Mouse (Mus musculus) midbrain, embryonic 12.5 days (tissue): ENCODE measurements around the gene Myo1c. TPM values are rescaled to one million over a fixed set of nuclear protein-coding genes. Genes with fewer than 3 reads are reported as not detected.

Experiments used
- ATAC-seq: fragments of 200-750 bp; cut with Nextera tagmentation; 2 replicates; pipeline ENCODE4 v1.8.0; 2017; ENCODE audit warnings: low read depth, moderate TSS enrichment, moderate library complexity; ENCODE audit not compliant: low FRiP score
- H3K27ac ChIP-seq: fragments of 300-500 bp; sonication (generic); replicated peaks from 2 replicates; pipeline ENCODE4 v1.5.1; 2016; ENCODE audit warnings: mild to moderate bottlenecking
- H3K27me3 ChIP-seq: fragments of 300-500 bp; sonication (generic); 2 replicates; pipeline ENCODE4 v1.6.1; 2016; ENCODE audit warnings: mild to moderate bottlenecking
- H3K36me3 ChIP-seq: fragments of 300-500 bp; sonication (generic); 2 replicates; pipeline ENCODE4 v1.6.1; 2016
- H3K4me1 ChIP-seq: fragments of 300-500 bp; sonication (generic); 2 replicates; pipeline ENCODE4 v1.6.1; 2016
- H3K4me2 ChIP-seq: fragments of 300-500 bp; sonication (generic); replicated peaks from 2 replicates; pipeline ENCODE4 v1.6.1; 2016; ENCODE audit warnings: mild to moderate bottlenecking, moderate library complexity
- H3K4me3 ChIP-seq: fragments of 300-500 bp; sonication (generic); 2 replicates; pipeline ENCODE4 v1.5.1; 2016; ENCODE audit warnings: mild to moderate bottlenecking
- H3K9ac ChIP-seq: fragments of 300-500 bp; sonication (generic); replicated peaks from 2 replicates; pipeline ENCODE4 v1.6.1; 2016; ENCODE audit warnings: mild to moderate bottlenecking, moderate library complexity
- H3K9me3 ChIP-seq: fragments of 300-500 bp; sonication (generic); 2 replicates; pipeline ENCODE4 v1.6.1; 2016; ENCODE audit warnings: mild to moderate bottlenecking
- WGBS: fragments of 180-500 bp; shearing (Covaris S2); methylation state at CpG from one replicate; pipeline ENCODE4 v1.1.7; 2016; 5-methylcytosine and 5-hydroxymethylcytosine counted together
- polyA plus RNA-seq: library from polyadenylated mRNA; unstranded; fragments of >200 nt; fragmentation: Nextera tagmentation; extraction: Ambion mirVana; gene quantifications from 2 replicates; pipeline ENCODE4 v1.2.1, GENCODE M21; 2016

Gene Myo1c
- polyA plus RNA-seq, 1 experiment from 2014 or later = 16.4 TPM

DNA sequence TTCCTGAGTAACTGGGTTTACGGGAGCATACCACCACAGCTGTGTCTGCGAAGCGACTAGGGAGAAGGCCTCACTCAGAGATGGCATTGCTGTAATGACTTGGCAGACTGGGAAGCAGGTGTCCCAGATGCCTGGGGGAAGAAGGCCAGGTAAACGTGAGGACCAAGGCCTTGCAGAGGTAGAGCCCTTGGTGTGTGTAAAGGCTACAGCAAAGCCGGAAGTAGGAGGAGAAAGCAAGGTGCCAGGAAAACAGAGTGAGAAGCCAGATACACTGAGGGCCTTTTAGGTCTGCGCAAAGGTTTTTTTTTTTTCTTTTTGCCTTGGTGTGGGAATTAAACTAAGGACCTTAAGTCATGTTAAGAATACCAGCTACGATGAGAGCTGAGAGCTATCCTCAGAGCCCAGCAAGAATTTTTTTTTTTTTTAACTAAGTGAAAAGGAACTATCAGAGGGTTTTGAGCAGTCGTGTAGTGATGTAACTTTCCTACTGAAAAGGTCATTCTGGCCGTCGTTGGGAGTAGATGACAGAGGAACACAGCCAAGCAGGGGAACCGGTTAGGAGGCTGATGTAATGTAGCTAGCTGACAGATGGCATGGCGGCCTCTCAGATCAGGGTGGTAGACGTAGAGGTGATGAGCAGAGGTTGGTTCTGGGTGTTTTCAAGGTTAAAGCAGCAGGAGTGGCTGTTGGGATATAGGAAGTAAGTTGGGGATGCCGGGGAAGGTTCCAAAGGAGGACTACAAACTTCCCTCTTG lies 8.9 kb downstream of the Myo1c start:
- Histone ChIP-seq H3K27ac (no peak overlapping the region), H3K27me3 (peaks cover 37% of the 10 kb centered on the region), H3K4me1 (peaks cover 20% of the 10 kb centered on the region), H3K4me3 (no peak overlapping the region), H3K9me3 (no peaks in the 10 kb centered on the region), H3K9ac (no peak overlapping the region), H3K4me2 (no peak overlapping the region), H3K36me3 (0 out of 2 replicates have a peak, but pooled peaks cover 3% of the 10 kb centered on the region)
- ATAC-seq = no peak
- WGBS = 89% methylated on average over 14 of the region's 14 CpGs

DNA sequence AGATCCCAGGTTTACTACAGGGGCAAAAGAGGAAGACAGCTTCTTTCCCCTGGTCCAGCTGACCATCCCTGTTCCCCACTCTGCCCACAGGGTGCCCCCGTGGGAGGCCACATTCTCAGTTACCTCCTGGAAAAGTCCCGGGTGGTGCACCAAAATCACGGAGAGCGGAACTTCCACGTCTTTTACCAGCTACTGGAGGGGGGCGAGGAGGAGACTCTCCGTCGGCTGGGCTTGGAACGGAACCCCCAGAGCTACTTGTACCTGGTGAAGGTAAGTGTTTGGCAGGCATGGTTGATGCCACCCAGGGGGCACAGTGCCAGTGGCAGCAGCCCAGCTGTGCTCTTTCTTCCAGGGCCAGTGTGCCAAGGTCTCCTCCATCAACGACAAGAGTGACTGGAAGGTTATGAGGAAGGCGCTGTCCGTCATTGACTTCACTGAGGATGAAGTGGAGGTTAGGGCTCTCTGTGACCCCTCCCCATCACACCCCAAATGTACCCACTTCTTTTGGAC lies 9.8 kb downstream of the Myo1c start:
- Histone ChIP-seq H3K27me3 (peaks cover 28% of the 10 kb centered on the region), H3K36me3 (peaks cover 4% of the 10 kb centered on the region; the same call in 1 of the 2 replicates), H3K9ac (no peak overlapping the region), H3K4me2 (no peak overlapping the region), H3K27ac (no peak overlapping the region), H3K9me3 (no peaks in the 10 kb centered on the region), H3K4me3 (no peak overlapping the region), H3K4me1 (peaks cover 14% of the 10 kb centered on the region)
- 94% methylated on average over 12 of the region's 12 CpGs for WGBS
- no peak for ATAC-seq

DNA sequence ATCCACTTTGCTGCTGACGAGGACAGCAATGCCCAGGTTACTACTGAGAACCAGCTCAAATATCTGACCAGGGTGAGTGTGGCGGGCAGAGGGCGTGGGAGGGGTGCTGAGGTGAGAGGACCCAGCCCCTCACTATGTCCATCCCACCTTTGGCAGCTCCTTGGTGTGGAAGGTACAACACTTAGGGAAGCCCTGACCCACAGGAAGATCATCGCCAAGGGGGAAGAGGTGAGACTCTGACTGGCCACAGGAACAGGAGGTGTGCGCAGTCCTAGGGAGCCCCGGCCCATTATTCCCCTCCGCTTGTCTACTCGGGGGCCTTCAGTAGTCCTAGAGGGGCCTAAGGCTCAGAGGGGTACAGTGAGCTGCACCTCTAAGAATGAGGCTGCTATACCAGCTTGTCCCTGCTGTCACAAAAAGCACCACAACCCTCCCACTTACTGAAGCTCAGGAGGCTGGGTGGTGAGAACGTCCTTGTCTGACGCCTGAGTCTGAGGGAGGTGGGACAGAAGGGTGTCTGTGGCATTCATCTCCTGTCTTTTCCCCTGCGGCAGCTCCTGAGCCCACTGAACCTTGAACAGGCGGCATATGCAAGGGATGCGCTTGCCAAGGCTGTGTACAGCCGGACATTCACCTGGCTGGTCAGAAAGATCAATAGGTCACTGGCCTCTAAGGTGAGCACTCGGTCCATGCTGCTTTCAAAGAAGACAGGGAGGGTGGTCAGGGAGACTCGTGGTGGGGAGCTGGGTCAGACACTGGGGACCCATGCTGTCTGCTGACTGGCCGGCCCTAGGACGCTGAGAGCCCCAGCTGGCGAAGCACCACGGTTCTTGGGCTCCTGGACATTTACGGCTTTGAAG lies 10.9 kb downstream of the Myo1c start:
- H3K9me3 ChIP-seq = no peaks in the 10 kb centered on the region
- no peak overlapping the region for H3K9ac ChIP-seq
- 92% methylated on average over 21 of the region's 21 CpGs for WGBS
- H3K4me3 ChIP-seq = no peak overlapping the region
- H3K36me3 ChIP-seq = peaks cover 12% of the 10 kb centered on the region; the same call in 1 of the 2 replicates
- no peak for ATAC-seq
- peaks cover 17% of the 10 kb centered on the region for H3K27me3 ChIP-seq
- no peak overlapping the region for H3K27ac ChIP-seq
- H3K4me2 ChIP-seq = no peak overlapping the region
- H3K4me1 ChIP-seq = peaks cover 6% of the 10 kb centered on the region

DNA sequence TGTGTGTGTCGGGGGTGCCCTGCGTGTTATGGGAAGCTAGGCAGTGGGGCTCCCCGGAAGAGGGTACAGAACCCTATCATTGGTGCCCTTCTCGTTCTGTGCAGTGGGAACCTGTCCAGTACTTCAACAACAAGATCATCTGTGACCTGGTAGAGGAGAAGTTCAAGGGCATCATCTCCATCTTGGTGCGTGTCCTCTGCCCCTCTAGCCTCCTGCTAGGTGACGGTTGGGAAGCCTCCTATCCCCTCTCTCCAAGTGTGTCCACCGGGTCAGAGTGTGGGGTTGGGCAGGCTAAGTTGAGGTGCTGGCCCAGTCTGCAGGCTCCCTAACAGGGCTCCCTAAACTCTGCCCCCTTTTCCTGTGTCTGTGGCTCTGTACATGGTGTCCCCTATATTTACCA lies 11.8 kb downstream of the Myo1c start:
- Histone ChIP-seq H3K4me3 (no peak overlapping the region), H3K4me2 (no peak overlapping the region), H3K9ac (no peak overlapping the region), H3K9me3 (no peaks in the 10 kb centered on the region), H3K27me3 (0 out of 2 replicates have a peak, but pooled peaks cover 8% of the 10 kb centered on the region), H3K36me3 (peaks cover 12% of the 10 kb centered on the region; the same call in 1 of the 2 replicates), H3K27ac (no peak overlapping the region), H3K4me1 (no peaks in the 10 kb centered on the region)
- no peak for ATAC-seq
- 89% methylated on average over 7 of the region's 7 CpGs for WGBS

DNA sequence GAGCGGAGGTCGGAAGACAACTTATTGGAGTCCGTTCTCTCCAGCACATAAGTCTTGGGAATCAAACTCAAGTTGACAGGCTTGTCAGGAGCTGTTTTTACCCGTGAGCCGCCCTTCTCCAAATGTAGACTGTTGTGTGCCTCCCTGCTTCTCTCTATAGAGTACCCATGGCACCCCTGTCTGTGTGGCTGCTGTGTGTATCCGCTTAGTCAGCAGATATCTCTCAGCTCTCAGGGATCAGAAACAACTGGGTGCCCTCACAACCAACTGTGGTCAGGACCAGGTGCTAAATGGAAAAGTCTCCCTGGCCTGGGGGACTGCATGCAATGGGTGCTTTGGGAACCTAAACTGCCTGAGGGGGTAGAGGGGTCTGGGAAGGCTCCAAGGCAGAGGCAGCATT lies 16.0 kb downstream of the Myo1c start:
- H3K9me3 ChIP-seq = no peaks in the 10 kb centered on the region
- H3K4me1 ChIP-seq = no peaks in the 10 kb centered on the region
- H3K27ac ChIP-seq = no peak overlapping the region
- H3K27me3 ChIP-seq = no peaks in the 10 kb centered on the region
- H3K4me2 ChIP-seq = no peak overlapping the region
- no peak overlapping the region for H3K4me3 ChIP-seq
- ATAC-seq = no peak
- WGBS = 97% methylated on average over 6 of the region's 6 CpGs
- peaks cover 20% of the 10 kb centered on the region; the same call in 1 of the 2 replicates for H3K36me3 ChIP-seq
- no peak overlapping the region for H3K9ac ChIP-seq

DNA sequence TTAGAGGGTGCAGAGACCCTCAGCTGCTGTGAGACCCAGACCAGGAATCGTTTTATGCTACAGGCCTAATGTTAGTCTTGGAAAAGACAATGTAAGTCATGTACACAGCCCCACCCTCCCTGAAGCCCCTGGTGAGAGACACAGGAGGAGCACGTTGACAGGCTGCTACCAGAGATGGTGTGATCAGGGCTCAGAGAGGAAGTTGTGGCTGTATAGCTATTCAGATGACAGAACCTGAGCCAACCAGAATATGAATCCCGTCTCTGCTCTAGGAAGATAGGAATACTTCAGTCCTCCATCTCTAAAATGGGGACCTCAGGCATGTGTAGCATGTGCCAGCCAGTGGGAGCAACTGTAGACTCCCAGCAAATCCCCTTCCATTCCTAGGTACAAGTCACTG lies 18.3 kb downstream of the Myo1c start:
- no peak for ATAC-seq
- H3K4me1 ChIP-seq = no peaks in the 10 kb centered on the region

DNA sequence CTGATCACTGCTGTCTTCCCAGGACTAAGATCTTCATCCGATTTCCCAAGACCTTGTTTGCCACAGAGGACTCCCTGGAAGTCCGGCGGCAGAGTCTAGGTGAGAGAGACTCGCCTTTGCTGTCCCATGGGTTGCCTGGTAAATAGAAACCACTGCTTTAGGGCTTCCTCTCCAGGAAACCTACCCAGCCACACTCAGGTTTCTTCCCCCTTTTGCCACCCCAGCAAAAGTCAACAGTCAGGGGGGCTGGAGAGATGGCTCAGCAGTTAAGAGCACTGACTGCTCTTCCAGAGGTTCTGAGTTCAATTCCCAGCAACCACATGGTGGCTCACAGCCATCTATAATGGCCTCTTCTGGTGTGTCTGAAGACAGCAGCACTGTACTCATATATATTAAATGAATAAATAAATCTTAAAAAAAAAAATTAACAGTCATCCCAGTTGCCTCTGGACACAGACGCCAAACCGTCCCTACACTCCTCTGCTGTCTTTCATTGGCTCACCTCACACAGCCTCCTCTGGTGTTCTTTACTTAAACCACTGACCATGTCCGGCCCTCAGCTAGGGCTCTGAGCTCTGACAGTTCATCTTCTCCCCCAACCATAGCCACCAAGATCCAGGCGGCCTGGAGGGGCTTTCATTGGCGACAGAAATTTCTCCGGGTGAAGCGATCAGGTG lies 19.0 kb downstream of the Myo1c start:
- Histone ChIP-seq H3K4me2 (no peak overlapping the region), H3K36me3 (peaks cover 22% of the 10 kb centered on the region; the same call in 1 of the 2 replicates), H3K4me3 (no peak overlapping the region), H3K4me1 (no peaks in the 10 kb centered on the region), H3K9ac (no peak overlapping the region), H3K27ac (no peak overlapping the region), H3K9me3 (no peaks in the 10 kb centered on the region), H3K27me3 (no peaks in the 10 kb centered on the region)
- no peak for ATAC-seq
- 86% methylated on average over 11 of the region's 11 CpGs for WGBS

More for the DNA sequence above, 18.3 kb downstream of the Myo1c start:
- H3K27ac ChIP-seq = no peak overlapping the region
- H3K9ac ChIP-seq = no peak overlapping the region
- H3K27me3 ChIP-seq = no peaks in the 10 kb centered on the region
- no peak overlapping the region for H3K4me3 ChIP-seq
- H3K4me2 ChIP-seq = no peak overlapping the region
- 86% methylated on average over 3 of the region's 3 CpGs for WGBS
- peaks cover 22% of the 10 kb centered on the region; the same call in 1 of the 2 replicates for H3K36me3 ChIP-seq
- no peaks in the 10 kb centered on the region for H3K9me3 ChIP-seq

DNA sequence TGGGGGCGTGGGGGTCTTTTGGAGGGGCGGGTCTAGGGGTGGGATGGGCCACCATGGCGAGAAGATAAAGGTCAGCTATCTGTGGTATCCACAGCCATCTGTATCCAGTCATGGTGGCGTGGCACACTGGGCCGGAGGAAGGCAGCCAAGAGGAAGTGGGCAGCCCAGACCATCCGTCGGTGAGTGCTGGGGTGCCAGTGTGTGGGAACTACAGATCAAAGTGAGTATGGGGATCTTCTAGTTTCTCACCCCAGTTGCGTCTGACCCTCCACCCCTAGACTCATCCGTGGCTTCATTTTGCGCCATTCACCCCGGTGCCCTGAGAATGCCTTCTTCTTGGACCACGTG lies 19.5 kb downstream of the Myo1c start:
- H3K36me3 ChIP-seq = peaks cover 22% of the 10 kb centered on the region; the same call in 1 of the 2 replicates

DNA sequence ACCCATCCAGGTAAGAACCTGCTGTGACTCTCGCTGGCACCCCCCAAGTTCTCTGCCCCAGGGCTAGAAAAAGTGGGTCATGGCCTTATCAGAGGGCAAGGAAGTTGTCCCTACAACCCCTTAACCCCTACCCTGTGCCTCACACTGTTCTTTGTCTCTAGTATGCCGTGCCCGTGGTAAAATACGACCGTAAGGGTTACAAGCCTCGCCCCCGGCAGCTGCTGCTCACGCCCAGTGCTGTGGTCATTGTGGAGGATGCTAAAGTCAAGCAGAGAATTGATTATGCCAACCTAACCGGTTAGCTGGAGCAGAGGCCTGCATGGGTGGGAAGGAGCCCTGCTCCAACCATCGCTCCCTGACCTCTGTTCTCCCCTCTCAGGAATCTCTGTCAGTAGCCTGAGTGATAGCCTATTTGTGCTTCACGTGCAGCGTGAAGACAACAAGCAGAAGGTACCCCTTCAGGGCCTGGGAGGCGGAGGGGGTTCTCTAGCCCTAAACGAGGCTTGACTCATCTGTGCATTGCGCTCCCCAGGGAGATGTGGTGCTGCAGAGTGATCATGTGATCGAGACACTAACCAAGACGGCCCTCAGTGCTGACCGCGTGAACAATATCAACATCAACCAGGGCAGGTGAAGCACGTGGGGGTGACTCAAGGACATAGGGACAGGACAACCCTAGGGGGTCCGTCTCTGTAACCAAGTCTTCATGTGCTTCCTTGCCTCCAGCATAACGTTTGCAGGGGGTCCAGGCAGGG lies 21.3 kb downstream of the Myo1c start:
- H3K9me3 ChIP-seq = no peaks in the 10 kb centered on the region
- H3K4me1 ChIP-seq = no peaks in the 10 kb centered on the region
- H3K27me3 ChIP-seq = no peaks in the 10 kb centered on the region
- no peak for ATAC-seq
- H3K4me2 ChIP-seq = no peak overlapping the region
- H3K9ac ChIP-seq = no peak overlapping the region
- 86% methylated on average over 22 of the region's 22 CpGs for WGBS
- no peak overlapping the region for H3K4me3 ChIP-seq
- no peak overlapping the region for H3K27ac ChIP-seq
- H3K36me3 ChIP-seq = peaks cover 13% of the 10 kb centered on the region; the same call in 1 of the 2 replicates

More for the DNA sequence above, 19.5 kb downstream of the Myo1c start:
- Histone ChIP-seq H3K9me3 (no peaks in the 10 kb centered on the region), H3K4me2 (no peak overlapping the region), H3K4me3 (no peak overlapping the region), H3K9ac (no peak overlapping the region), H3K27ac (no peak overlapping the region), H3K27me3 (no peaks in the 10 kb centered on the region), H3K4me1 (no peaks in the 10 kb centered on the region)
- WGBS = 91% methylated on average over 12 of the region's 12 CpGs
- no peak for ATAC-seq

DNA sequence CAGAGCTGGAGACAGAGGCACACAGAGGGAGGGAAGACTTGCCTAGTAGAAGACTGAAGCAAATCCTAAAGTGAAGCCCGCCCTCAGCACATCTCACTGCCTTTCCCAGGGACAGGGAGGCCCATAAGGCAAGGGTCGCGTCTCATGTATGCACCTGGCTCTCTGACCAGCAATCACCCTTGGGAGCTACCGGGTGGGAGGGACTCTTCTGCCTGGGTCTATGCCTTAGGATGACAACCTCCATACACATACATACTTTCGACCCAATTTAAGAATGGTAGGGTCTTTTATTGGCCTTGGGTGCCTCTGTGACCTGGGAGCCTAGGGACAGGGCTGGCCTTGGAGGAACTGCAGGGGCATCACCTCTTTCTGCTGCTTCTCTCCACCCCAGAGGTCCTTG lies 23.1 kb downstream of the Myo1c start:
- Histone ChIP-seq H3K27me3 (no peaks in the 10 kb centered on the region; the same call in 1 of the 2 replicates), H3K4me3 (no peak overlapping the region), H3K9me3 (no peaks in the 10 kb centered on the region), H3K36me3 (peaks cover 13% of the 10 kb centered on the region; the same call in 1 of the 2 replicates), H3K4me1 (no peaks in the 10 kb centered on the region), H3K27ac (no peak overlapping the region), H3K4me2 (no peak overlapping the region), H3K9ac (no peak overlapping the region)
- no peak for ATAC-seq
- whole genome bisulfite sequencing = 88% methylated on average over 5 of the region's 5 CpGs

DNA sequence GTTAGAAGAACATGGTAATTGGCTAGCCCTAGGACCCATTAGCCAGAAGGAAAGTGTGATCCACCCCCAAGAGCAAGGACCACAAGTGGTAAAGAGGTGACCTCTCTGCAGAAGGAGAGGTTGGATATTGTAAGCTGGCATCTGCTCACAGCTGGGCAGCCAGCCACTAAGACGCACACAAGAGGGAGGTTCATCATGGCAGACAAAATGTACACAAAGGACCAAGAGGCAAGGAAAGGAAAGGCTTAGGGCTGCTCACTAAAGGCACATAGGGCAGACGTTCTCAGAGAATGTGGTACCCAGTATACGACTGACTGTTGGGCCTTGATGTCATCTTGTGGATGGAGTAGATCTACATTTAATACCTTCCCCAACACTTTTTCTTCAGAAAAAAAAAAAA lies 24.6 kb downstream of the Myo1c start:
- Histone ChIP-seq H3K27me3 (no peaks in the 10 kb centered on the region; the same call in 1 of the 2 replicates), H3K9ac (no peak overlapping the region), H3K4me1 (peaks cover 3% of the 10 kb centered on the region), H3K36me3 (0 out of 2 replicates have a peak, but pooled peaks cover 6% of the 10 kb centered on the region), H3K9me3 (no peaks in the 10 kb centered on the region), H3K27ac (no peak overlapping the region), H3K4me3 (no peak overlapping the region), H3K4me2 (no peak overlapping the region)
- no peak for ATAC-seq
- 92% methylated on average over 3 of the region's 3 CpGs for WGBS
